Mouse (Mus musculus): ENCODE measurements around the gene Mthfs. TPM values are rescaled to one million over a fixed set of nuclear protein-coding genes. Genes with fewer than 3 reads are reported as not detected.

The Mthfs gene
- polyA plus RNA-seq, 1 experiment = 13.6 TPM

- Histone ChIP-seq H3K4me1 (ENCODE audit: control insufficient read depth, insufficient read depth, low read length) (no peaks in the 10 kb centered on the region), H3K27ac (ENCODE audit: insufficient read depth, low read length) (no peak overlapping the region), H3K27me3 (ENCODE audit: control insufficient read depth, insufficient read depth, low read length) (no peaks in the 10 kb centered on the region), H3K4me3 (replicated peaks; ENCODE audit: insufficient read depth, low read depth, low read length) (no peak overlapping the region)
- TF ChIP-seq CTCF (IDR thresholded peaks at IDR 0.05; ENCODE audit: borderline replicate concordance, insufficient read depth, low read depth, low read length) (no peak), POLR2A (IDR thresholded peaks at IDR 0.05; ENCODE audit: borderline replicate concordance, insufficient read depth, low read length) (no peak)
- WGBS = 90% methylated on average over 2 of the region's 2 CpGs
- DNase-seq = no peak
Observed at GRCm38 (mm10) chr9:89253400-89253799, 42.9 kb downstream of the Mthfs start.

- 88% methylated on average over 12 of the region's 12 CpGs for WGBS
Observed at GRCm38 (mm10) chr9:89256556-89257335, 46.3 kb downstream of the Mthfs start.

GRCm38 (mm10) chr9:89263968-89264367 lies 53.5 kb downstream of the Mthfs start:
- TF ChIP-seq POLR2A (IDR thresholded peaks at IDR 0.05; ENCODE audit: borderline replicate concordance, insufficient read depth, low read length) (no peak), CTCF (IDR thresholded peaks at IDR 0.05; ENCODE audit: borderline replicate concordance, insufficient read depth, low read depth, low read length) (no peak)
- no peak for DNase-seq
- 91% methylated on average over 3 of the region's 3 CpGs for WGBS
- no peaks in the 10 kb centered on the region for H3K27me3 ChIP-seq (ENCODE audit: control insufficient read depth, insufficient read depth, low read length)
- no peak overlapping the region for H3K4me3 ChIP-seq (replicated peaks; ENCODE audit: insufficient read depth, low read depth, low read length)
- no peaks in the 10 kb centered on the region for H3K4me1 ChIP-seq (ENCODE audit: control insufficient read depth, insufficient read depth, low read length)
- no peak overlapping the region for H3K27ac ChIP-seq (ENCODE audit: insufficient read depth, low read length)

More at GRCm38 (mm10) chr9:89256556-89257335, 46.3 kb downstream of the Mthfs start:
- H3K4me1 ChIP-seq (ENCODE audit: control insufficient read depth, insufficient read depth, low read length) = no peaks in the 10 kb centered on the region
- no peak overlapping the region for H3K4me3 ChIP-seq (replicated peaks; ENCODE audit: insufficient read depth, low read depth, low read length)
- TF ChIP-seq POLR2A (IDR thresholded peaks at IDR 0.05; ENCODE audit: borderline replicate concordance, insufficient read depth, low read length) (no peak), CTCF (IDR thresholded peaks at IDR 0.05; ENCODE audit: borderline replicate concordance, insufficient read depth, low read depth, low read length) (no peak)
- H3K27ac ChIP-seq (ENCODE audit: insufficient read depth, low read length) = no peak overlapping the region
- no peaks in the 10 kb centered on the region for H3K27me3 ChIP-seq (ENCODE audit: control insufficient read depth, insufficient read depth, low read length)
- DNase-seq = no peak

GRCm38 (mm10) chr9:89264571-89264970 lies 54.1 kb downstream of the Mthfs start:
- Histone ChIP-seq H3K4me1 (ENCODE audit: control insufficient read depth, insufficient read depth, low read length) (no peaks in the 10 kb centered on the region), H3K27ac (ENCODE audit: insufficient read depth, low read length) (no peak overlapping the region), H3K4me3 (replicated peaks; ENCODE audit: insufficient read depth, low read depth, low read length) (no peak overlapping the region), H3K27me3 (ENCODE audit: control insufficient read depth, insufficient read depth, low read length) (no peaks in the 10 kb centered on the region)
- DNase-seq = no peak
- 97% methylated on average over 1 of the region's 1 CpGs for WGBS
- TF ChIP-seq POLR2A (IDR thresholded peaks at IDR 0.05; ENCODE audit: borderline replicate concordance, insufficient read depth, low read length) (no peak), CTCF (IDR thresholded peaks at IDR 0.05; ENCODE audit: borderline replicate concordance, insufficient read depth, low read depth, low read length) (no peak)

- TF ChIP-seq POLR2A (IDR thresholded peaks at IDR 0.05; ENCODE audit: borderline replicate concordance, insufficient read depth, low read length) = no peak
- TF ChIP-seq CTCF (IDR thresholded peaks at IDR 0.05; ENCODE audit: borderline replicate concordance, insufficient read depth, low read depth, low read length) = no peak
- WGBS = 76% methylated on average over 4 of the region's 4 CpGs
- no peak for DNase-seq
Observed at GRCm38 (mm10) chr9:89267093-89267492, 56.6 kb downstream of the Mthfs start.

GRCm38 (mm10) chr9:89267572-89267971 lies 57.1 kb downstream of the Mthfs start:
- Histone ChIP-seq H3K4me1 (ENCODE audit: control insufficient read depth, insufficient read depth, low read length) (no peaks in the 10 kb centered on the region; the same call in 1 of the 2 replicates), H3K27ac (ENCODE audit: insufficient read depth, low read length) (no peak overlapping the region), H3K4me3 (replicated peaks; ENCODE audit: insufficient read depth, low read depth, low read length) (no peak overlapping the region), H3K27me3 (ENCODE audit: control insufficient read depth, insufficient read depth, low read length) (no peaks in the 10 kb centered on the region)
- TF ChIP-seq CTCF (IDR thresholded peaks at IDR 0.05; ENCODE audit: borderline replicate concordance, insufficient read depth, low read depth, low read length) (no peak), POLR2A (IDR thresholded peaks at IDR 0.05; ENCODE audit: borderline replicate concordance, insufficient read depth, low read length) (no peak)
- no peak for DNase-seq
- 81% methylated on average over 5 of the region's 5 CpGs for WGBS

More at GRCm38 (mm10) chr9:89267093-89267492, 56.6 kb downstream of the Mthfs start:
- Histone ChIP-seq H3K27ac (ENCODE audit: insufficient read depth, low read length) (no peak overlapping the region), H3K4me3 (replicated peaks; ENCODE audit: insufficient read depth, low read depth, low read length) (no peak overlapping the region), H3K27me3 (ENCODE audit: control insufficient read depth, insufficient read depth, low read length) (no peaks in the 10 kb centered on the region), H3K4me1 (ENCODE audit: control insufficient read depth, insufficient read depth, low read length) (no peaks in the 10 kb centered on the region; the same call in 1 of the 2 replicates)

GRCm38 (mm10) chr9:89270376-89270775 lies 59.9 kb downstream of the Mthfs start:
- Histone ChIP-seq H3K4me1 (ENCODE audit: control insufficient read depth, insufficient read depth, low read length) (no peaks in the 10 kb centered on the region; the same call in 1 of the 2 replicates), H3K4me3 (replicated peaks; ENCODE audit: insufficient read depth, low read depth, low read length) (no peak overlapping the region), H3K27me3 (ENCODE audit: control insufficient read depth, insufficient read depth, low read length) (no peaks in the 10 kb centered on the region), H3K27ac (ENCODE audit: insufficient read depth, low read length) (no peak overlapping the region)
- DNase-seq = peak; percentile 29 to 62
- WGBS = 16% methylated on average over 2 of the region's 2 CpGs
- TF ChIP-seq CTCF (IDR thresholded peaks at IDR 0.05; ENCODE audit: borderline replicate concordance, insufficient read depth, low read depth, low read length) = no peak
- TF ChIP-seq POLR2A (IDR thresholded peaks at IDR 0.05; ENCODE audit: borderline replicate concordance, insufficient read depth, low read length) = no peak

- no peak overlapping the region for H3K4me3 ChIP-seq (replicated peaks; ENCODE audit: insufficient read depth, low read depth, low read length)
- 46% methylated on average over 7 of the region's 7 CpGs for WGBS
- TF ChIP-seq POLR2A (IDR thresholded peaks at IDR 0.05; ENCODE audit: borderline replicate concordance, insufficient read depth, low read length) (no peak), CTCF (IDR thresholded peaks at IDR 0.05; ENCODE audit: borderline replicate concordance, insufficient read depth, low read depth, low read length) (no peak)
- H3K4me1 ChIP-seq (ENCODE audit: control insufficient read depth, insufficient read depth, low read length) = no peaks in the 10 kb centered on the region; the same call in 1 of the 2 replicates
- no peak overlapping the region for H3K27ac ChIP-seq (ENCODE audit: insufficient read depth, low read length)
- DNase-seq = no peak
- H3K27me3 ChIP-seq (ENCODE audit: control insufficient read depth, insufficient read depth, low read length) = no peaks in the 10 kb centered on the region
Observed at GRCm38 (mm10) chr9:89273766-89274165, 63.3 kb downstream of the Mthfs start.
